Mouse (Mus musculus) v-Abl transformed pro-B cells (cell line): ENCODE measurements around the gene Pde6b.

Experiments used
- in situ Hi-C, 2 experiments: fragments of 400-800 bp; cut with MboI; formaldehyde crosslinking; loops; one replicate each; pipeline ENCODE4 v1.15.1; 2025; ENCODE audit not compliant: unreplicated experiment in 2 of 2

The Pde6b gene

GRCm38 (mm10) chr5:108458706-108459105, 70.5 kb downstream of the Pde6b start:
- in situ Hi-C loops: loop anchor here in 1 of 2 experiments (25.0 kb wide), 3 partner anchors 421 to 1104 kb away; partner anchors contain the start of genes Crlf2 and Rpl5

GRCm38 (mm10) chr5:108460461-108460860, 72.3 kb downstream of the Pde6b start:
- in situ Hi-C loops: loop anchor here in 1 of 2 experiments (25.0 kb wide), 3 partner anchors 423 to 1102 kb away; partner anchors contain the start of genes Crlf2 and Rpl5

- in situ Hi-C loops: loop anchor here in 1 of 2 experiments (25.0 kb wide), 3 partner anchors 424 to 1101 kb away; partner anchors contain the start of genes Crlf2 and Rpl5
These were observed 73.2 kb downstream of the Pde6b start, which contains the start of gene Pcgf3 for GRCm38 (mm10) chr5:108461082-108462065. Pcgf3 (plus strand) TSS chr5:108461232.

DNA sequence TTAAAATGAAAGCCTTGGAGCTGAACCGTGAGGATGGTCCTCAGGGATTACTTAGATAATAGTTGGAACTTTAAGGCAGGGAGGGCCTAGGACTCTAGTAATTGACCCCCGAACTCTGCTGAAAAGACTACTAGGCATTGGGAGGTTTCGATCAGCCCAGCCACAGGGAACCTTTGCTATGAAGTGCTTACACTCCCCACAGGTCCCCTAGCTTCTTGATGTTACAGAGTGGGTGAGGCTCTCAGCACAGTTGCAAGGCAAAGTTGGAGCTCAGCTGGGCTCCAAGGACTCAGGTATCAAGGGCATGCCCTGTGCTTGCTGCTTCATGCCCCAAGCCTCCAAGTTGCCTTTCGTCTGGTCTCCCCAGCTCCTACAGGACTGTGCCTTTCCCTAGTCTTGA, 74.3 kb downstream of the Pde6b start:
- in situ Hi-C loops: loop anchor here in 1 of 2 experiments (25.0 kb wide), 3 partner anchors 425 to 1100 kb away; partner anchors contain the start of genes Crlf2 and Rpl5

GRCm38 (mm10) chr5:108465131-108465891, 77.1 kb downstream of the Pde6b start:
- in situ Hi-C loops: loop anchor here in 1 of 2 experiments (25.0 kb wide), 3 partner anchors 428 to 1097 kb away; partner anchors contain the start of genes Crlf2 and Rpl5

GRCm38 (mm10) chr5:108466647-108467046, 78.5 kb downstream of the Pde6b start:
- in situ Hi-C loops: loop anchor here in 1 of 2 experiments (25.0 kb wide), 3 partner anchors 429 to 1096 kb away; partner anchors contain the start of genes Crlf2 and Rpl5

GRCm38 (mm10) chr5:108469617-108470016, 81.4 kb downstream of the Pde6b start:
- in situ Hi-C loops: loop anchor here in 1 of 2 experiments (25.0 kb wide), 3 partner anchors 432 to 1093 kb away; partner anchors contain the start of genes Crlf2 and Rpl5

DNA sequence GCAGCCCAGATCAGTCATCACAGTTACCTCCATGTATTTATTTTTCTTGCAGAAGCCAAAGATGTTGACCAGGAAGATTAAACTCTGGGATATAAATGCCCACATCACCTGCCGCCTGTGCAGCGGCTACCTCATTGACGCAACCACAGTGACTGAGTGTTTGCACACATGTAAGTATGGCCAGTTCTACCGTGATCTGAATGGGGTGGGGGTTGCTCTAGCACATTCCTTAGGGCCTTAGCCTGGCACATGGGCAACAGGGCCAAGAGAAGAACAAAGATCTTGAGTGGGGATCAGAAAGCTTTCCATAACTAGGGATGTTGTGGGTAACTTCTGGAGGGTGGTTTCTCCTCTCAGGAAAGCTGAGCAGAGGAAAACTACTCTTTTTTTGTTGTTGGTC, 85.5 kb downstream of the Pde6b start:
- in situ Hi-C loops: loop anchor here in 1 of 2 experiments (25.0 kb wide), 3 partner anchors 436 to 1089 kb away; partner anchors contain the start of genes Crlf2 and Rpl5

DNA sequence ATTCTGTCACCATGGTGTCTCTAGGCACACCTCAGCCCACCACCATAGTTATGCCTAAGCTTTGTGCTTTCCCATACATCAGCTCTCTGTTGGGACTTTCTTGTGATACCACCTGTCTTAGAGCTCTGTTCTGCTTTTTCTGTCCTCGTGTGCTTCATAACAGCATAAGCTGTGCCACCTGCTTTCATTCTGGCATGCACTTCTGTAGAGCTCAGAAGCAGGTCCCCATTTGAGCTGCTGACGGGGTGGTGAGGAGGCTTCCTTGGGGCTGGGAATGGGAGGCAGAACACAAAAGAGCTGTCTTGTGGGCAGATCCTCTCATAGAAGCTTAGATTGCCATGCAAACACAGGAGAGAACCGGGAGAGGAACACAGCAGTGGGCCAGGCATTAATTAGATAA, 87.8 kb downstream of the Pde6b start:
- in situ Hi-C loops: no loop called here
